Mouse (Mus musculus): ENCODE measurements around the gene Cc2d1b.

GRCm38 (mm10) chr4:108610935-108611334, 8.8 kb upstream of the Cc2d1b start:
- TF ChIP-seq POLR2A (IDR thresholded peaks at IDR 0.05; ENCODE audit: control insufficient read depth, low read depth, low read length) (no peak), CTCF (IDR thresholded peaks at IDR 0.05; ENCODE audit: control insufficient read depth, insufficient read depth, insufficient replicate concordance, low read depth, low read length) (no peak)
